Mouse (Mus musculus): ENCODE results near the gene Tnfsf15.

Tnfsf15 gene

DNA sequence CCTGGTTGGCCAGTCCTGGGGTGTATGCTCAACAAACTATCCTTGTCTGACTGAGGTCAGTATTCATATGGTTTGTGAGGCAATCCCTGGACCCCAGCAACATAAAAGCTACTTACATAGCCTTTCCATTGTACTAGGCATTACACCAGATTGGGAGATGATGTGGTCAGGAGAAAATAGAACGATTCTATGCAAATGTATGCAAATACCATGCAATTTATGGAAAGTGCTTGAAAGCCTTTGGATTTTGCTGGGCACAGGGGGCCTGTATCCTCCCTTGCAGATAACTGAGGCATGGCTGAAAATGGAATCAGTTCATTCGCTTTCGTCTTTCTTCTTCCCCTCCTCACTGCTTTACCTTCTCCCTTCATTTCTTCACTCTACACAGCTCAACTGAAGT, 63.4 kb downstream of the Tnfsf15 start:
- TF ChIP-seq GATA4 (IDR thresholded peaks at IDR 0.05; ENCODE audit: insufficient replicate concordance, low read length): no peak
